Mouse (Mus musculus): ENCODE results near the gene Bach2.

DNA sequence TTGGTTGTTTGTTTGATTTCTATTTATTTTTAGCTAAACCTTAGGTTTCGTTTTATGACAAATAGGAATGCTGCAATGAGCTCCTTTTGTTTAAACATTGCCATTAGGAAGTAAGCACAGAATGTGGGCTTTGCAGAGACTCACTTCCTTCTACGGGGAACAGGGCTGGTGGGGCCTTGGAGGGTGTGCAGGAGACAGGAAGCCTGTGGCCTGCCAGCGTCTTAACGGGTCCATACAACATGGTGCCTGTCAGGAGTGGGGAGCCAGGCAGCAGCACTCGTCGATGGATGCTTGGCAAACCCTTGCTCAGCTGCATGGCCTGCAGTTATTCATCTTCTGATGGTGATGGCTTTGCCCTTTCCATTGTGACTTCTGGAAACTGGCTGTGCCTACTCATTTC lies 41.8 kb downstream of the Bach2 start:
- no peak for TF ChIP-seq EP300 (IDR thresholded peaks at IDR 0.05; ENCODE audit: low read depth)
- TF ChIP-seq CTCF (IDR thresholded peaks at IDR 0.05; ENCODE audit: low read depth) = no peak

Measured in heart, postnatal 0 days (tissue).